Mouse (Mus musculus): ENCODE results near the gene Rfpl4. TPM values are rescaled to one million over a fixed set of nuclear protein-coding genes. Genes with fewer than 3 reads are reported as not detected.
"Not testable (repeated sequence)": the region's sequence is repeated elsewhere in the genome, so short reads cannot be mapped to it uniquely, and the experiment has no call there.

Rfpl4 gene
- polyA plus RNA-seq (2012; rRNA removed), result not detected in 2 replicates

DNA sequence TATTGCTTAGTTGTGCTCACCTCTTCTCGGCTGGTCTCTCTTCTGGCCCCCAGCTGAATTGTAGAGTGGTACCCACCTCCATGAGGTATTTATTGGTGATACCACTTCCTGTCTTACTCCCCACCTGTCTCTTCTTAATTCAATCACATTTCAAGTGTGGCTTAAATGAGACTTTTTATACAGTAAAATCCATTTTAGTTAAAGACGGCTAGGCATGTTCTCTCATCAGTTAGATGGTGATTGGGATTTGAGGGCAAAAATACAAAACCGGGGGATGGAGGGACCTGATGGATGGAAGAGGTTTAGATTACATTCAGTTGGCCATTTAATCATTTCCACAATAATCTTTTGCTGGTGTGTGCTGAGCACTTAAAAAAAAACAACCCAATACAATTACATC lies at the start of gene Rfpl4:
Gene Rfpl4 (minus strand): TSS at position 101 of the 400 bp plus-strand sequence.
- DNase-seq (ENCODE audit: low read depth), result no peak

DNA sequence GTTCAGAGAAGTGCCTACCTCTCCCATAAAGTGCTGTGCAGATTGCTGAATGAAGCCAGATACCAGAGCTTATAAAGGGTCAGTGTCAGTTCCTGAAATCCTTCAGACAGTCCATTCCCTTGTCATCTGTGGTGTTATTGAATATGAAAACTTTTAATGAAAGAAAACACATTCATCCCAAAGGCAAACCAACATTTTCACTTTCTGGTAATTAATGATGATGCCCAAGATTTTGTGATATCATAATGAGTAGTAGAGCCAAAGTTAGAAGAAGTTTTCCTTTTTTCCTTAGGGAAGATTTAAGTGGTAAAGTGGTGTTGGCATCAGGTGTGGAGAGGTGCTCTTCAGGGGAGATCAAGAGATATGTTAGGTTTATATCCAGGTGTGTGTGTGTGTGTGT lies 32.8 kb upstream of the Rfpl4 start, which contains the start of gene Vmn1r55:
Gene Vmn1r55 (minus strand): TSS at position 101 of the 400 bp plus-strand sequence.
- not testable (repeated sequence) for DNase-seq (ENCODE audit: low read depth)

DNA sequence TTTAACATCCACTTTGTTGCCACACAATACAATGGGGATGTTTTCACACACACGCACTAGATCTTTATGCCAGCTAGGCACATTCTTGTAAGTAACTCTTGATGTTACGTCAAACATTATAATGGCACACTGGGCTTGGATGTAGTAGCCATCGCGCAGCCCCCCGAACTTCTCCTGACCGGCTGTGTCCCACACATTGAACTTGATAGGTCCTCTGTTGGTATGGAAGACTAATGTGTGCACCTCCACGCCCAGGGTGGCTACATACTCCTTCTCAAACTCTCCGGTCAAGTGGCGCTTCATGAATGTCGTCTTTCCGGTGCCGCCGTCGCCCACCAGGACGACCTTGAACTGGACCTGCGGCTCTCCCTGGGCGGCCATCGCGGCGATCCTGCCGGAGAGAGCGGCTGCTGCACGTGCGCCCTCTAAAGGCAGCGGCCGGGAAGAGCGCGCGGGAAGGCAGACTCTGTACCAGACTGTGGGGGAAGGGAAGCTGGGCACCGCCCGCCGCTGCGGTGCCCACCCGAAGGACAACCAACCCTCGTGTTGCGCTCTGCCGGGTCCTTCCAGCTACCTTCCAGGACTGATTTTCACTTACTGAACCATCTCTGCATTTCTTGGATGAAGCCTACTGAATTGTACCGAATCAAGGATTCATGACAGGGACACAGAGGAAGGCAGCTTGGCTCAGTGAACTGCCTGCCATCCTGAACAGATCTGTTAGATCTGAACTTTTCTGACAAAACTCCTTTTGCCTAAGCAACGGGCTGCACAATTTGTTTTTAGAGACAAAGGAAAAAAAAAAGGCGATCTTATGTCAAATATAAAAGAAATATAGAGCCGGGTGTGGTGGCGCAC lies 9.0 kb upstream of the Rfpl4 start, which contains the start of gene Rasl2-9:
Gene Rasl2-9 (minus strand): TSS at position 402 of the 858 bp plus-strand sequence.
- no peak for DNase-seq (ENCODE audit: low read depth)

DNA sequence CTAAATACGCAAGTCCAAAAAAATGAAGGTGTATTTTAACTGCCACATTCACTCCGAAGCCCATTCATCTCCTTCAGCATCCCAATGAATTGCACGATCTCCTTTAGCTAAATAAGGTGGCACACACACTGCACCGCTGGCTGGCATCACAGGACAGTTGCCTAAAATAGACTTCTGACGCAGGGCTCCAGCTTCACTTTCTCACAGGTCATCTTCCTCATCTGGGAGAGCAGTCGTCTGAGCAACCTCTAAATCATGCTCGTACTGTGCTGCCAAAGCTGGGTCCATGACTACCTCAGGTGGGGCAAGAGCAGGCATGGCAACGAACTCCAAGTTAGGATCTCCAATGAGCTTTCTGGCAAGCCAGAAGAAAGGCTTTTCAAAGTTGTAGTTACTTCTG lies 8.3 kb upstream of the Rfpl4 start:
- no peak for DNase-seq (ENCODE audit: low read depth)

DNA sequence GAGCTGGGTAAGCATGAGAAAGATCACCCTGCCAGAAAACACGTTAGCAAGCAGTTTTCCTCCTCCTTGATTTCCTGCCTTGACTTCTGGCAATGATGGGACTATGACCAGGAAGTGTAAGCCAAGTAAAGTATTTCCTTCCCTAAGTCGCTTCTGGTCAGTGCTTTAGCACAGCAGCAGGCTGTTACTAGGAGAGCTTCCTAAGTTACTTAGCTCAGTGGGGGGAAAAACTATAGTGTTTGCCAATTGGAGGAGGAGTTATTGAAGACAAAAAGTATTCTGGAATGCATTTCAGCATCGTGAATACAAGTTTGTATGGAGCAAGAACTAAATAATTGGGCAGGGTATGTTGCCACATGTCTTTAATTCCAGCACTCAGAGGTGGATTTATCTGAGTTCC lies 4.0 kb downstream of the Rfpl4 start:
- no peak for DNase-seq (ENCODE audit: low read depth)

DNA sequence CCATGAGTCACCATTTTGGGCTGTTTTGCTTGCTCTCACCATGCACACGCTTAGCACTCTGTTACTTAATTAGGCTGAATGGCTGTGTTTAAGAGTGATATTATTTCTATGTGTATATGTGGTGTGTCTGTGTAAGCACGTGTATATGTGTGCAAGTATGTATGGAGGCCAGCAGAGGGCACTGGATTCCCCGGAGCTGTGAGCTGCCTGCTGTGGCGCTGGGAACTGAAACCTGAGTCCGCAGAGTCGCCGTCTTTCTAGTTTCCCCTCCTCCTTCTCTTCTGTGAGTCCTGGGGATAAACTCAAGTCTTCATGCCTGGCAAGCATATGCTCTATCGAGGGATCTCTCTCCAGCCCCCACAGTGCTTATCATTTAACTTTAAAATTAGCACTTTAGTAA lies 7.4 kb downstream of the Rfpl4 start:
- DNase-seq (ENCODE audit: low read depth), result no peak

DNA sequence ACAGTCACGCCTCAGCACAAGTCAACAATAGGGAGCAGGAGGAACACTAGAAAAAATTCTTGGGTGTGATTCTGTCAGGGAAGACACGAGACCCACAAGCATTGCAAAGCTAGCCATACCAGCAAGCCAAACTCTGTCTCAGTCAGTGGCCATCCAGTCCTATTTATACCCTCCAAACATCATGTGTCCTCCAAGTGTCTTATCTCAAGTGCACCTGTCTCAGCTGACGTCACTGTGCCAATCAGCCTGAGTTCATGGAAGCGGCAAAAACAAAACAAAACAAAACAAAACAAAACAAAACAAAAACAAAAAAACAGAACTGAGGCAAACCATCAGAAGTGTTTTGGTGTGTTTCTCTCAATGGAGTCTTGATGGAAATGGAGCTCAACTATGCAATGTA lies 8.5 kb downstream of the Rfpl4 start:
- no peak for DNase-seq (ENCODE audit: low read depth)

DNA sequence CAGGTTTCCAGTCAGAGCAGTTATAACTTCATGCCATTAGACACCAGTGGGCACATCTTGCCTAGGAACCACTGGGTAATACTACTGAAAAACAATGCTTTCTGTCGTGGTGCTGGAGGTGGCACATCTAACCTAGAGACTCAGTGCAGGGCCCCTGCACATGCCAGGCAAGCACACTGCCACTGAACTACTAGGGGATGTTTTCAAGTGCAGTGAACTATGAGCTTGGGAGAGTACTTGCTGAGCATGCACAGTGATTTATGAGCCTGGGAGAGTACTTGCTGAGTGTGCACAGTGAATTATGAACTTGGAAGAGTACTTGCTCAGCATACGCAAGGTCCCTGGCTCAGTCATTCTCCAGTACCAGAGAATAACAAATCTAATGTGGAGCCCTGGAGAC lies 14.2 kb downstream of the Rfpl4 start:
- no peak for DNase-seq (ENCODE audit: low read depth)

DNA sequence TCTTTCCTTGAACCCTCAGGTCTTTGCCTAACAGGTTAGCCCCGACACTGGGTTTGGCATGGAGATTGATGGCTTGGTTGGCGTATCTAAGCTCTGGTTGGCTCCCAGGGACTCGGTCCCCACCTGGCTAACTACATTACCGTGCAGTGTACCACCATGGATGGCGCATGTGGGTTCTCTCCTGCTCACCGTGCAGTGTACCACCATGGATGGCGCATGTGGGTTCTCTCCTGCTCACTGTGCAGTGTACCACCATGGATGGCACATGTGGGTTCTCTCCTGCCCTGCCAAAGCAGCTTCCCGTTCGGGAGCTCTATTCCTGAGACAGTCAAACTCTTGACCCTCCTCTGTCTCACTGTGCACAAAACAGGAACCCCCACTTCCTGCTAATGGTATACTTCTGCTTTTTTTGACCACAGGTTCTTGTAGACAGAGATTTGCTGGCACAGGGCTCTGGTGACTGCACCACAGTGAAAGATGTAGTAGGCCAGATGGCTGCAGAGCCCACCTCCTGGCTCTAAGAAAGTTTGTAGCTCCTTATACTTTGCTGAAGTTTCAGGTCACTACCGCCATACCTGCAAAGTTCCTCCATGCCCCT lies 15.6 kb downstream of the Rfpl4 start:
- no peak for DNase-seq (ENCODE audit: low read depth)

DNA sequence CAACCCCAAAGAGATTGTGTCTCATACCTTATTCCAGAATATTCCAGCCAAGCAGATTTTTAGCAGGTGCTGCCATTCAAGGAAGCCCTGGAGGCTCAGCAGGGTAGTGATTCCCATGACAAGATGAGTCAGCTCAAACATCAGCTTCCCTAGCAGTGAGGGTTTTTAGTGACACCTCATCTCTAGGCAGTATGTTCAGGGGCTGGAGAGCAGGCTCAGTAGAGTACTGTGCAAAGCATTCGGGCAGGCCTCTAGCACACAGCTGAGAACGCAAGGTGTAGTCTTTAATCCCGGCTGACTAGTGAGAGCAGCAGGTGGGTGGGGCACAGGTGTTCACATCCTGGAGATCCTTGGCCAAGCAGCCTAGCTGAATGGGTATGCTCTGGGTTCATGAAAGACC lies 17.0 kb downstream of the Rfpl4 start:
- DNase-seq (ENCODE audit: low read depth), result no peak

DNA sequence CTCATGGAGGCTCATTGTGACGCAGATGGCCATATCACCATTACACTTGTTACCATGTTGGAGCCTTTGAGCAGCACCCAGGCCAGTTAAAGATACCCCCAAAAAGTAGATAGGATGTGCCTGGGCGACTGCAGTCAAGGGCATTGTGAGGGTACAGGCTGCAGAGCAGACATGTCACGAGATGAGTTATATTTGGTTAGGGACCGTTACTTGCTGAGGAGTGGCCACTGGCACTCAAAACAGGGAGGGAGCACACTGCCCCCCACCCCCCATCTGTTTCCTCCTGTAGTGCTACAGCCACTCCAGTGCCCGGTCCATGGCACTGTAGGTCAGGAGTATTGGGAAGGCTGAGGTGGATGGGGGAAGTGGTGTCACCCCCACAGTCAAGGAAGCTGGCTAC lies 18.0 kb downstream of the Rfpl4 start:
- DNase-seq (ENCODE audit: low read depth), result no peak

DNA sequence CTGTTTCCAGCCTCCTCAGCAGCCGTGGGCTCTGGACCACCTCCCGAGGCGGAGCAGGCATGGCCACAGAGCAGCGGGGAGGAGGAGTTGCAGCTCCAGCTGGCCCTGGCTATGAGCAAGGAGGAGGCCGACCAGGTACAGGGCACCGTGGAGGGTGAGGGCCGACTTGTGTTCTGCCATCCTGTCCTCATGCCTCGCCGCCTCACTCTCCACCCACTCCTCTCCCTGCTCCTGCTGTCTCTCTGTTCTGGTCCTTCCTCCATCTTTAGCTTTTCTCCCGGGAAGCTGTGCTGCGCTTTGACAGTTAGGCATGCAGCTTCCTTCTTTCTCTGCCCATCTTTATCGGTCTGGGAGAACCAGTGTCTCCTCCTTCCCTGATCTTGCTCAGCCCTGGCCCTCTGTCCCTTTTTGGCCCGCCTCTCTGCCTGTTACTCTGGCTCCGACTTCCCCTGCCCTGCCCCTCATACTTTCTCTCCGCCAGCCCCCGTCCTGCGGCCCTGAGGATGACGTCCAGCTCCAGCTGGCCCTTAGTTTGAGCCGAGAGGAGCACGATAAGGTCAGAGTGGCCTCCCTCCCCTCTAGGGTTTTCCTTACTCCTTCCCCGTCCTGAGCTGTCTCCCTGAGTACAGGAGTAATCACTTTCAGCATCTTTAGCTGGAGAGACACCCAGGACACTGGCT lies 23.8 kb downstream of the Rfpl4 start:
- no peak for DNase-seq (ENCODE audit: low read depth)

DNA sequence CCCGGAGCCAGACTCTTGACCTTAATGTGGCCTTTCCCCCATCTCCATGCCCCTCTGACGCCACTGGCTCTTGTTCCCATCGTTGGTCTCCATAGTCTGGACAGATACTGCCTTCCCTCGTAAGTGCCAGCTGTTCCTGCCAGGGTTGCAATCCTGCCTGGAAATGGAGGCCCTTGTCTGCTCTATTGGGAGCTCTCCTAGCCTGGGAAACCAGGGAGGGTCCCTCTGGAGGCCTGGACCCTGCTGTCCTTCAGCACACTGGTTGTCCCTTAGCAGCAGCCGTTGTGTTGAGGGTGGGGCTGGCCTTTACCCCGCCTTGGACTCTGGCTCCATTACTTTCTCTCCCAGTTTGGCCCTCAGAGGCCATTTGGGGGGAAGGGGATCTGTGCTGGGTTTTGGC lies 24.4 kb downstream of the Rfpl4 start:
- DNase-seq (ENCODE audit: low read depth), result no peak

DNA sequence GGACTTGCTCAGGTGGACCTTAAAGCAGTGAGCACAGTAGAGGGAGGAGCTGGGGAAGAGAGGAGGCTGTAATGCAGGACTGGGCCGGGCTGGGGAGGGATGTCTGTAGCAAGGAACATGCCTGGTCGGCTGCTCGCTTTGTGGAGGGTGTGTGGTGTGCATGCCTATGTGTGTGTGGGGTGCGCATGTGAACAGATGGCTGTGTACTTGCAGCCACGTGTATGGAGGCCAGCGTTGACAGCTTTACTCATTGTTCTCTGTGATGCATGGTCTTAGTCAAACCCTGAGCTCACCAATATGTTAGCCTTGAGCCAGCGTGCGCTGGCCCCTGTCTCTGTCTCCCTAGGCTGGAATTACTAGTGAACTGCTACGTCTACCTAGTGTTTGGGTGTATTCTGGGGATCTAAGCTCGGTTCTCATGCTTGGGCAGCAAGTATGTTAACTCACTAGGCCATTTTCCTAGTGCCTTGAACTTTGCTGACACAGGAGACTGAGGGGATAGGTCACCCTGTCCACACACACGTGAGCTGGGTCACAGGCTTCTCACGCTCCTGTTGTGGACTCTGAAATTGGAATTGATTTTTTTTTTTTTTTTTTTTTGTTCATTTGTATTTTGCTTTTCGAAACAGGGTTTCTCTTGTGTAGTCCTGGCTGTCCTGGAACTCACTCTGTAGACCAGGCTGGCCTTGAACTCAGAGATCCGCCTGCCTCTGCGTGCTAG lies 25.6 kb downstream of the Rfpl4 start:
- DNase-seq (ENCODE audit: low read depth), result no peak

DNA sequence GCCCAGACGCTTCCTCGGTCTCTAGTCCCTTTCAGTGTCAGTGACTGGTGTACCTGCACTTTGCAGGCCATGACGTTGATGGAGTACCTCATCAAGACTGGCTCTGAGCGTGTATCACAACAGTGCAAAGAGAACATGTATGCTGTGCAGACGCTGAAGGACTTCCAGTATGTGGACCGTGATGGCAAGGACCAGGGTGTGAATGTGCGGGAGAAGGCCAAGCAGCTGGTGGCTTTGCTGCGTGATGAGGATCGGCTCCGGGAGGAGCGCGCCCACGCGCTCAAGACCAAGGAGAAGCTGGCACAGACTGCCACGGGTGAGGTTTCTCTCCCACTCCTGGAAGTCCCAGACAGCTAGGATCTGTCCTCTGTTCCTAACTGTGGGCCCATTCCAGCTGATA lies 26.9 kb downstream of the Rfpl4 start:
- no peak for DNase-seq (ENCODE audit: low read depth)

DNA sequence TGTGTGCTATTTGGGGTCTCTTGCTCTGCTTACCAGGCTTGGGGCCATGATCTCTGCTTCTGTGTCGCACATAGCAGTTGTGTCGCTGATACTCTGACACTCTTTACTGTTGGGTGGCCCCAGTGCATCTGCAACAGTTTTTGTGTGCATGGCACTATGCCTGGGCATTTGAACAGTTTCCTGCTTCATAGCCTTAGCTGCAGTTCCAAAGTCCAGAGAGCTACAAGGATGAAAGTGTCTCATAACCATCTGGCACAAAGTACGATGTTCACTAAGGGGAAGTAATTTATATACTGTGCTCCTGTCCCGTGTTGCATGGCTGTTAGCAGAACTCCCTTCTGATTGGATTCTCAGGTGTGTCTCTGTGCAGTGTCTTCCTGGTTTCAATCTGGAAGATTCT lies 28.9 kb downstream of the Rfpl4 start:
- no peak for DNase-seq (ENCODE audit: low read depth)

DNA sequence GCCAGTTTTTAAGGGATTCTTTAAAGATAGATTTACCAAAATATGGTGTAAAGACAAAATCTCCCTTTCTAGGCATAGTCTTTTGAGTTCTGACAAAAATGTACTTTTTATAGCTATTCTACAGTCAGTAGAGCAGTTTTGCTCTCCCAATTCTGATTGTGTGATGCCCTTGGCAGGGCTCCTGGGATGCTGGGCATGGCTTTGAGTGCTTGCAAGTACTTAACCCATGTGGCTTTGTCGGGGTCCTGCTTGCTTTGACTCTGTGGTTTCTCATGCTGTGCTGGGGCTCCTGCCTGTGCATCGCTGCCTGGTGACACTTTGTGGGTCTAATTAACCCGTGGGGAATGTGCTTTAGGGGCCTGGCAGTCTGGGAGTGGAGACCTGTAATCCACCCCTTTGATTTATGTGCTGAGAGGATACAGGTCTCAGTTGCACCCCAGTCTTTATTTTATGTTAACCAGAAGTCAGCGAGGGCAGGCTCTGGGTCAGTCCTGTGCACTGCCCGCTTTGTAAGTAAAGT lies 29.8 kb downstream of the Rfpl4 start:
- DNase-seq (ENCODE audit: low read depth), result no peak

DNA sequence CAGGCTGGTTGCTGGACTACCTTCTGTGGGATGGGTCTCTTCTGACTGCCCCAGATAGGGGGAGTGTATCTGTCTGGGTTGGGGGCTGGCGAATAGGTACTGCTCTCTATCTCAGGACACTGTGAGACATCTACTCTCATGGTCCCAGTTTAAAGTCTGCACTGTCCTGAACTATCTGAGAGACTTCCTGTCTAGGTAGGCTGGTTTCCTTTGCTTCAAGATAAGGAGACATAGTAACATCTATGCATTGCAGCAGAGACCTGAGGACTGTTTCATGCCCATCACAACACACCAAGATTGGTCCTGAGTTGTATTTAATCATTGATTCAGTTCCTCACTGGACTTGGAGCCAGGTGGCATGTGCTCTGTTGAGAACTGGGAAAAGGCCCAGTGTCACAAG lies 31.2 kb downstream of the Rfpl4 start:
- no peak for DNase-seq (ENCODE audit: low read depth)

DNA sequence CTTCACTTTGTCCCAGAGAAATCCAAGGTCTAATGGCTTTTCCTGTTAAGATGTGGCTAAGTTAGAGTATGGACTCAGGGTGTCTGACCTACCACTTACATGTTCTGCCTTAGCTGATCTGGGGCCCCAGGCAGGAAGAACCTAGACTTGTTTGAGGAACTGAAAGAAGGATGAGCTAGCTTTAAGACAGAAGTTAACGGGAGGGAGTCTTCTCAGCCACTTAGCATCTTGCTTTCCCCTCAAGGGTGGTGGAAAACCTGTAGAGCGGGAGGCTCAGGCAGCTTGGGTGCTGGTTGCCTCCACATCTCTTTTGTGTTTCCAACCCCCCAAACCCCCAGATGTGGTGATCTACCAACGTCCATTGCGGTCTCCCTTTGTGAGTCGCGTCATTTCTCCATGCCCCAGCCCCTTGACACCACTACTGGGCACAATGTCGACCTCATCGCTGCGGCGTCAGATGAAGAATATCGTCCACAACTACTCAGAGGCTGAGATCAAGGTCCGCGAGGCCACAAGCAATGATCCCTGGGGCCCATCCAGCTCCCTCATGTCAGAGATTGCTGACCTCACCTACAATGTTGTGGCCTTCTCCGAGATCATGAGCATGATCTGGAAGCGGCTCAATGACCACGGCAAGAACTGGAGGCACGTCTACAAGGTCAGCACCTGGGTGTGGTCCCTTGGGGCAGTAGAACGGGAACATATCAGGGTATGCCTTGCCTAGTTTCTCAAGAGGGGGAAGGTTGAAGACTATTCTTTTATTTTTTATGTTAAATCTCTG lies 33.2 kb downstream of the Rfpl4 start:
- no peak for DNase-seq (ENCODE audit: low read depth)

DNA sequence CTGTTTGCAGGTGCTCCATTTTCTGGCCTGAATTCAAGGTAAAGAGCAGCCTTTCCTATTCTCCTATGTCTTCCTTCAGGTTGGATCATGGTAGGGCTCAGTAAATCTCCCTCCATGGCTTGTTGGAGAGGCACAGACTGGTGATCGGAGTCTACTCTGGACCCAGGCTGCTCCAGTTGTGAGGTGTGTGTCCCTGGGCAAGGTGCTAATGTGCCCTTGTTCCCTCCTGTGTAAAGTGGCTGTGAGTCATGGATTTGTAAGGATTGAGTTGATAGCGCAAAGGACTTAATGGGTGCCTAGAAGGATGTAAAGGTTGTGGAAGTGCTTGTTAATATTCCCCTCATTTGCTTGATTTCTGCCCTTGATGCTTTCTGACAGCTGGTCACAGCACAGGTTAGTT lies 34.8 kb downstream of the Rfpl4 start:
- DNase-seq (ENCODE audit: low read depth), result no peak

DNA sequence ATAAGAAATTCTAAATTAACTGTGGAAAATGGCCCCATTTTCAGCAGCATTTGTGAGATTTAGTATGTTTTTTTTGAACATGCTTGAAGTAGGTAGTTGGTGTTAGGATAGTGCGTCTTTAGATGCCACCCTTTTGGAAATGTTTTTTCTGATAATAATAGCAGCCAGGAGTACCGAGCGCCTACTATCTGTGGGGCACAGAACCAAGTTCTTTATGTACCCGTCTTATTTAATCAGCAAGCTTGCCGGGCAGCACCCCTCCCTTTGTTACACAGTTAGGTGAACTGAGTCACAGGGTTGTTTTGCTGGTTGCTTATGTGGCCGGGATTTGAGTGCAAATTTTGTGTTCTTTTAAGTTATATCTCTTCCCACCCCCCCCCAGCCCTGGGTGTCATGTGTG lies 35.5 kb downstream of the Rfpl4 start:
- no peak for DNase-seq (ENCODE audit: low read depth)

All from gonadal fat pad, adult 2 months (tissue).